Mouse (Mus musculus) limb, embryonic 14.5 days (tissue): ENCODE measurements around the gene Ndufv1. TPM values are rescaled to one million over a fixed set of nuclear protein-coding genes. Genes with fewer than 3 reads are reported as not detected.

ENCODE experiments used
- ATAC-seq: fragments of 200-750 bp; cut with Nextera tagmentation; 2 replicates; pipeline ENCODE4 v1.8.0; 2017; ENCODE audit warnings: low read depth, moderate number of reproducible peaks, moderate TSS enrichment; ENCODE audit not compliant: low FRiP score
- DNase-seq: peaks from one replicate; pipeline ENCODE4 v3.0.0-alpha.2; 2015; ENCODE audit warnings: low spot score
- H3K27ac ChIP-seq: fragments of 300-500 bp; sonication (generic); replicated peaks from 2 replicates; pipeline ENCODE4 v1.5.1; 2014; ENCODE audit warnings: low read depth, mild to moderate bottlenecking, low read length, moderate library complexity, mixed read lengths
- H3K27me3 ChIP-seq: fragments of 300-500 bp; sonication (generic); 2 replicates; pipeline ENCODE4 v1.6.1; 2014; ENCODE audit warnings: low read length, mixed read lengths; ENCODE audit not compliant: control insufficient read depth, insufficient read depth
- H3K36me3 ChIP-seq: fragments of 300-500 bp; sonication (generic); 2 replicates; pipeline ENCODE4 v1.6.1; 2014; ENCODE audit warnings: mild to moderate bottlenecking, low read length, moderate library complexity, mixed read lengths; ENCODE audit not compliant: control insufficient read depth, insufficient read depth
- H3K4me1 ChIP-seq: fragments of 300-500 bp; sonication (generic); 2 replicates; pipeline ENCODE4 v1.6.1; 2014; ENCODE audit warnings: antibody characterized with exemption, low read length, mixed read lengths; ENCODE audit not compliant: control insufficient read depth, insufficient read depth
- H3K4me2 ChIP-seq: fragments of 300-500 bp; sonication (generic); replicated peaks from 2 replicates; pipeline ENCODE4 v1.6.1; 2014; ENCODE audit warnings: low read depth, mild to moderate bottlenecking, low read length, moderate library complexity; ENCODE audit not compliant: severe bottlenecking
- H3K4me3 ChIP-seq: fragments of 300-500 bp; sonication (generic); replicated peaks from 2 replicates; pipeline ENCODE4 v1.5.1; 2014; ENCODE audit warnings: low read length
- H3K9ac ChIP-seq: fragments of 300-500 bp; sonication (generic); 2 replicates; pipeline ENCODE4 v1.6.1; 2014; ENCODE audit warnings: mild to moderate bottlenecking, low read depth, low read length, moderate library complexity; ENCODE audit not compliant: severe bottlenecking
- H3K9me3 ChIP-seq: fragments of 300-500 bp; sonication (generic); 2 replicates; pipeline ENCODE4 v1.6.1; 2016; ENCODE audit warnings: low read length; ENCODE audit not compliant: control insufficient read depth
- POLR2A ChIP-seq: fragments of 200-500 bp; IDR thresholded peaks from 2 replicates; pipeline ENCODE4 v1.8.0; 2012; ENCODE audit warnings: inconsistent platforms, mild to moderate bottlenecking, moderate library complexity, borderline replicate concordance; ENCODE audit not compliant: insufficient read depth, insufficient read length; ENCODE audit errors: extremely low read depth
- WGBS: fragments of 180-500 bp; shearing (Covaris S2); extraction: QIAGEN DNeasy Blood & Tissue Kit; methylation state at CpG from one replicate; pipeline ENCODE4 v1.1.7; 2014; 5-methylcytosine and 5-hydroxymethylcytosine counted together
- polyA plus RNA-seq, 2 experiments: library from polyadenylated mRNA; depleted of rRNA in 1 of 2; stranded (reverse) in 1 of 2; unstranded in 1 of 2; fragments of >200 nt; fragmentation: Nextera tagmentation in 1 of 2; extraction: Ambion mirVana in 1 of 2; gene quantifications; 2 replicates each; pipeline versions ENCODE4 v1.2.1 to v1.2.3; 2012 to 2014

Gene Ndufv1
- polyA plus RNA-seq, 2 experiments, result 157 to 193 TPM

- no peak overlapping the region for H3K4me3 ChIP-seq
- H3K9ac ChIP-seq, result no peak overlapping the region
- H3K4me1 ChIP-seq, result peaks cover 10% of the 10 kb centered on the region
- H3K9me3 ChIP-seq, result no peaks in the 10 kb centered on the region
- H3K27ac ChIP-seq, result no peak overlapping the region
- 65% methylated on average over 5 of the region's 5 CpGs for WGBS
- H3K4me2 ChIP-seq, result no peak overlapping the region
- TF ChIP-seq POLR2A, result no peak
- no peak for ATAC-seq
- no peaks in the 10 kb centered on the region for H3K27me3 ChIP-seq
- no peak for DNase-seq
- peaks cover 5% of the 10 kb centered on the region; the same call in 1 of the 2 replicates for H3K36me3 ChIP-seq
These were observed 3.0 kb upstream of the Ndufv1 start for GRCm38 (mm10) chr19:4015635-4016034.

- Histone ChIP-seq H3K4me2 (no peak overlapping the region), H3K4me3 (no peak overlapping the region), H3K4me1 (peaks cover 10% of the 10 kb centered on the region), H3K9ac (no peak overlapping the region; the same call in 1 of the 2 replicates), H3K36me3 (peaks cover 13% of the 10 kb centered on the region; the same call in 1 of the 2 replicates), H3K27me3 (no peaks in the 10 kb centered on the region), H3K9me3 (no peaks in the 10 kb centered on the region), H3K27ac (no peak overlapping the region)
- no peak for TF ChIP-seq POLR2A
- ATAC-seq (no peak), DNase-seq (no peak)
These were observed 2.2 kb upstream of the Ndufv1 start for GRCm38 (mm10) chr19:4014802-4015201.

- H3K27ac ChIP-seq, result 0 out of 2 replicates have a peak overlapping the region, but pooled peaks have one; percentile 33
- 22% methylated on average over 9 of the region's 9 CpGs for WGBS
- H3K27me3 ChIP-seq, result no peaks in the 10 kb centered on the region
- H3K9ac ChIP-seq, result peak overlapping the region; percentile 44; the same call in 1 of the 2 replicates
- peak overlapping the region; percentile 52 for H3K4me2 ChIP-seq
- DNase-seq (no peak), ATAC-seq (peak; percentile 28; the same call in 1 of the 2 replicates)
- H3K9me3 ChIP-seq, result no peaks in the 10 kb centered on the region
- peaks cover 8% of the 10 kb centered on the region for H3K4me1 ChIP-seq
- no peak for TF ChIP-seq POLR2A
- H3K36me3 ChIP-seq, result peaks cover 30% of the 10 kb centered on the region
- peak overlapping the region; percentile 89 for H3K4me3 ChIP-seq
These were observed 460 bp upstream of the Ndufv1 start for GRCm38 (mm10) chr19:4013066-4013465.

- TF ChIP-seq POLR2A, result no peak
- 89% methylated on average over 5 of the region's 5 CpGs for WGBS
- Histone ChIP-seq H3K9me3 (no peaks in the 10 kb centered on the region), H3K36me3 (peaks cover 49% of the 10 kb centered on the region), H3K27ac (no peak overlapping the region), H3K27me3 (no peaks in the 10 kb centered on the region), H3K4me3 (no peak overlapping the region), H3K4me2 (no peak overlapping the region), H3K9ac (no peak overlapping the region), H3K4me1 (peaks cover 8% of the 10 kb centered on the region)
- DNase-seq (no peak), ATAC-seq (no peak)
These were observed 1.5 kb downstream of the Ndufv1 start for GRCm38 (mm10) chr19:4011086-4011485.

- ATAC-seq, result no peak
- H3K4me2 ChIP-seq, result no peak overlapping the region
- peaks cover 6% of the 10 kb centered on the region for H3K4me1 ChIP-seq
- peaks cover 62% of the 10 kb centered on the region for H3K36me3 ChIP-seq
- WGBS, result 94% methylated on average over 8 of the region's 8 CpGs
- DNase-seq, result no peak
- no peaks in the 10 kb centered on the region for H3K27me3 ChIP-seq
- H3K27ac ChIP-seq, result no peak overlapping the region
- H3K9me3 ChIP-seq, result no peaks in the 10 kb centered on the region
- no peak overlapping the region for H3K9ac ChIP-seq
- TF ChIP-seq POLR2A, result no peak
- H3K4me3 ChIP-seq, result no peak overlapping the region
These were observed 6.6 kb downstream of the Ndufv1 start for GRCm38 (mm10) chr19:4005971-4006370.

GRCm38 (mm10) chr19:4005091-4005490, 7.5 kb downstream of the Ndufv1 start:
- peaks cover 55% of the 10 kb centered on the region for H3K36me3 ChIP-seq
- H3K4me3 ChIP-seq, result no peak overlapping the region

More at GRCm38 (mm10) chr19:4005091-4005490, 7.5 kb downstream of the Ndufv1 start:
- Histone ChIP-seq H3K4me1 (peaks cover 8% of the 10 kb centered on the region), H3K27me3 (no peaks in the 10 kb centered on the region), H3K9ac (no peak overlapping the region), H3K27ac (no peak overlapping the region), H3K9me3 (no peaks in the 10 kb centered on the region), H3K4me2 (no peak overlapping the region)
- no peak for TF ChIP-seq POLR2A
- ATAC-seq (no peak), DNase-seq (no peak)
- WGBS, result 89% methylated on average over 9 of the region's 9 CpGs
